Comparison of ENCODE assay signal across 8 mouse cellular contexts in the genomic region with DNA sequence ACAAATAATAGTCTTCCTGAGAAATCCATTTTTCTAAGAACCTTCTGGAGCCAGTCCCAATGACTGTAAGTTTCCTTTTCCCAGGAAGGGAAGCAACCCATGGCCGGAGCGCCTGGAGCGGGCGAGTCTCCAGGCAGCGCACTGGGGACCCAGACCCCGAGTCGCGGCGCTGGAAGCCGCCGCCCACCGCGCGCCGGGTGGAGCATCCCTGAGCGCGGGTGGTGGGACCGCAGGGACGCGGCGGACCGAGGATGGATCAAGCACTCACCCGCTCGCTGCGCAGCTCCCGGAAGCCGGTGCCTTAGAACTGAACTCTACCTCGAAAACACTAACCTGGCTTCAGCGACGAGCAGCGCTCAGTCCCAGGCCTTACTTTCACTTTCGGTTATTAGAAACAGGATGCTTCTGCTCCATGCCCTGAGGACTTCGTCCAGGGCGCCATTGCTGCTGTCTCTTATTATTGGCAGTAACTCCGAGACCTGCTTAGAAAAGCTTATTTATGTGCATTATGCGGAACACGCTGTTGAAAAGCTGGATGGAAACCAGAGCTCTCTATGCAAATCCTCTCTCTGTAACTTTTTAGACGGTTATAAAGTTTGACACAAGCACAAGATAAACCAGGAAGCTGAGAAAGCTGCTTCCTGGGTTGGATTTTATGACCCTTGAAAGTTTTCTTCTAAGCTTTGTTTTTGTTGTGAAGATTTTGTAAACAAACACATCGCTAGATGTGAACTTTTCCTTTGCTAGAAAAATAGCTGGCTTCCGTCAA. TPM values are rescaled to one million over a fixed set of nuclear protein-coding genes. Genes with fewer than 3 reads are reported as not detected.
DNase-seq lines count a peak whose midpoint lies in the region; ATAC-seq and TF ChIP-seq lines count a peak whose summit lies in the region.

No protein-coding gene starts in this region.

- H3K36me3 ChIP-seq in erythroblast, embryonic 14.5 days (ENCODE audit: control insufficient read depth), result no peaks in the 10 kb centered on the region
- H3K36me3 ChIP-seq in heart, postnatal 0 days (replicated peaks; ENCODE audit: control insufficient read depth, insufficient read depth, low read length), result no peaks in the 10 kb centered on the region
- H3K36me3 ChIP-seq in neural tube, embryonic 13.5 days, result no peaks in the 10 kb centered on the region

- no peaks in the 10 kb centered on the region for H3K9me3 ChIP-seq in erythroblast, embryonic 14.5 days (ENCODE audit: control insufficient read depth, low read length)
- no peaks in the 10 kb centered on the region for H3K9me3 ChIP-seq in heart, postnatal 0 days (replicated peaks; ENCODE audit: control insufficient read depth, low read length)
- H3K9me3 ChIP-seq in neural tube, embryonic 13.5 days, result no peaks in the 10 kb centered on the region

- TF ChIP-seq EP300 in heart, postnatal 0 days (IDR thresholded peaks at IDR 0.05; ENCODE audit: low read depth), result no peak

- peak; percentile 85 for ATAC-seq in heart, postnatal 0 days (ENCODE audit: insufficient read depth, low read depth)
- ATAC-seq in neural tube, embryonic 13.5 days (ENCODE audit: low read depth), result peak; percentile 86

- peak overlapping the region; percentile 71 for H3K4me3 ChIP-seq in erythroblast, embryonic 14.5 days (replicated peaks)
- H3K4me3 ChIP-seq in heart, postnatal 0 days (ENCODE audit: low read depth, low read length), result peak overlapping the region; percentile 96
- peak overlapping the region; percentile 57 for H3K4me3 ChIP-seq in neural tube, embryonic 13.5 days

- no peak for TF ChIP-seq CTCF in brain, embryonic 14.5 days (IDR thresholded peaks at IDR 0.05; ENCODE audit: borderline replicate concordance, extremely low read depth, insufficient read depth, insufficient read length)
- TF ChIP-seq CTCF in heart, postnatal 0 days (IDR thresholded peaks at IDR 0.05; ENCODE audit: low read depth), result no peak

- 0 out of 2 replicates have a peak, but pooled peaks have one; percentile 24 for TF ChIP-seq POLR2A in brain, embryonic 14.5 days (IDR thresholded peaks at IDR 0.05; ENCODE audit: borderline replicate concordance, extremely low read depth, insufficient read depth, insufficient read length, poor library complexity, severe bottlenecking)

- peaks cover 8% of the 10 kb centered on the region for H3K4me1 ChIP-seq in erythroblast, embryonic 14.5 days (ENCODE audit: control insufficient read depth)
- no peaks in the 10 kb centered on the region for H3K4me1 ChIP-seq in heart, postnatal 0 days (ENCODE audit: control insufficient read depth, insufficient read depth)
- peaks cover 5% of the 10 kb centered on the region for H3K4me1 ChIP-seq in neural tube, embryonic 13.5 days (replicated peaks)

- no peaks in the 10 kb centered on the region for H3K27me3 ChIP-seq in erythroblast, embryonic 14.5 days (ENCODE audit: control insufficient read depth)
- no peaks in the 10 kb centered on the region for H3K27me3 ChIP-seq in heart, postnatal 0 days (ENCODE audit: control insufficient read depth, insufficient read depth, low read length)
- H3K27me3 ChIP-seq in neural tube, embryonic 13.5 days, result no peaks in the 10 kb centered on the region

- DNase-seq in ES-CJ7 (ENCODE audit: low read depth, low spot score), result peak; percentile 5
- peak; percentile 78 for DNase-seq in brain, embryonic 14.5 days (ENCODE audit: low read depth)
- peak; percentile 82 for DNase-seq in heart, postnatal 0 days (ENCODE audit: low spot score)
- peak; percentile 52 to 74 for DNase-seq in kidney, postnatal 25 days
- peak; percentile 52 to 53 for DNase-seq in lung, adult 18-20 months
- peak; percentile 33 to 55 for DNase-seq in thymus, adult 18-20 months

- H3K4me2 ChIP-seq in heart, postnatal 0 days (ENCODE audit: low read depth, low read length), result peak overlapping the region; percentile 79
- peak overlapping the region; percentile 86 for H3K4me2 ChIP-seq in neural tube, embryonic 13.5 days

- H3K27ac ChIP-seq in heart, postnatal 0 days (ENCODE audit: low read depth), result peak overlapping the region; percentile 95
- peak overlapping the region; percentile 56 for H3K27ac ChIP-seq in neural tube, embryonic 13.5 days (replicated peaks)

- H3K9ac ChIP-seq in heart, postnatal 0 days (replicated peaks; ENCODE audit: low read depth, low read length), result peak overlapping the region; percentile 87
- peak overlapping the region; percentile 74 for H3K9ac ChIP-seq in neural tube, embryonic 13.5 days

- WGBS in heart, postnatal 0 days, result 3% methylated on average over 40 of the region's 40 CpGs
- WGBS in neural tube, embryonic 13.5 days, result 4% methylated on average over 40 of the region's 40 CpGs

RNA-seq across cellular contexts. Expression of a gene that starts 0.5 kb away (rescaled TPM):
- 2.2 and 3.5 TPM in 2 replicates for polyA plus RNA-seq in brain, embryonic 14.5 days (2012; rRNA removed)
- not detected in 2 replicates for polyA plus RNA-seq in erythroblast, embryonic 14.5 days (2012)
- 2.2 and 6.0 TPM in 2 replicates for total RNA-seq in heart, postnatal 0 days (2014; rRNA removed; ENCODE audit: low replicate concordance)
- 19.8 and 25.6 TPM in 2 replicates for polyA plus RNA-seq in heart, postnatal 0 days (2015; fragmentation: Nextera tagmentation; extraction: Ambion mirVana)
- polyA plus RNA-seq in neural tube, embryonic 13.5 days (2015; fragmentation: Nextera tagmentation; extraction: Ambion mirVana), result 5.6 and 5.9 TPM in 2 replicates

RNA-seq across cellular contexts. Expression of a gene that starts 37.9 kb away (rescaled TPM):
- 3.4 and 3.9 TPM in 2 replicates for polyA plus RNA-seq in brain, embryonic 14.5 days (2012; rRNA removed)
- polyA plus RNA-seq in erythroblast, embryonic 14.5 days (2012), result 0.46 and 0.74 TPM in 2 replicates
- 6.8 and 27.9 TPM in 2 replicates for total RNA-seq in heart, postnatal 0 days (2014; rRNA removed; ENCODE audit: low replicate concordance)
- 9.7 and 10.7 TPM in 2 replicates for polyA plus RNA-seq in heart, postnatal 0 days (2015; fragmentation: Nextera tagmentation; extraction: Ambion mirVana)
- 3.6 and 6.1 TPM in 2 replicates for polyA plus RNA-seq in neural tube, embryonic 13.5 days (2015; fragmentation: Nextera tagmentation; extraction: Ambion mirVana)

Comparison
In these comparisons a context has a peak if more than half of its experiments do, and no peak if none do; other contexts are left out.
1. Peak in every context shown above with its lines: DNase-seq, ATAC-seq, H3K4me3 ChIP-seq and H3K27ac ChIP-seq.
2. DNase-seq: peak in every context shown above with its lines; median percentile 82 in heart, postnatal 0 days; 78 in brain, embryonic 14.5 days; 63 in kidney, postnatal 25 days; 52 in lung, adult 18-20 months; 44 in thymus, adult 18-20 months; 5 in ES-CJ7.